Mouse (Mus musculus): ENCODE data around the gene Cry2. TPM values are rescaled to one million over a fixed set of nuclear protein-coding genes. Genes with fewer than 3 reads are reported as not detected.
"Not testable (repeated sequence)": the region's sequence is repeated elsewhere in the genome, so short reads cannot be mapped to it uniquely, and the experiment has no call there.

The Cry2 gene
- total RNA-seq (2021) (10 to 100 TPM; 32.9 to 45.1 TPM), polyA plus RNA-seq (2012; rRNA removed) (27.6 and 53.8 TPM in 2 replicates)
- long read RNA-seq, transcript Cry2-201 (12 exons, 3,976 nt), result major isoform, 12 of 23 reads
- long read RNA-seq, partial matches to known transcripts, result 1 of 23 reads
- long read RNA-seq, other reads (novel, unspliced or antisense), result 9 of 23 reads

DNA sequence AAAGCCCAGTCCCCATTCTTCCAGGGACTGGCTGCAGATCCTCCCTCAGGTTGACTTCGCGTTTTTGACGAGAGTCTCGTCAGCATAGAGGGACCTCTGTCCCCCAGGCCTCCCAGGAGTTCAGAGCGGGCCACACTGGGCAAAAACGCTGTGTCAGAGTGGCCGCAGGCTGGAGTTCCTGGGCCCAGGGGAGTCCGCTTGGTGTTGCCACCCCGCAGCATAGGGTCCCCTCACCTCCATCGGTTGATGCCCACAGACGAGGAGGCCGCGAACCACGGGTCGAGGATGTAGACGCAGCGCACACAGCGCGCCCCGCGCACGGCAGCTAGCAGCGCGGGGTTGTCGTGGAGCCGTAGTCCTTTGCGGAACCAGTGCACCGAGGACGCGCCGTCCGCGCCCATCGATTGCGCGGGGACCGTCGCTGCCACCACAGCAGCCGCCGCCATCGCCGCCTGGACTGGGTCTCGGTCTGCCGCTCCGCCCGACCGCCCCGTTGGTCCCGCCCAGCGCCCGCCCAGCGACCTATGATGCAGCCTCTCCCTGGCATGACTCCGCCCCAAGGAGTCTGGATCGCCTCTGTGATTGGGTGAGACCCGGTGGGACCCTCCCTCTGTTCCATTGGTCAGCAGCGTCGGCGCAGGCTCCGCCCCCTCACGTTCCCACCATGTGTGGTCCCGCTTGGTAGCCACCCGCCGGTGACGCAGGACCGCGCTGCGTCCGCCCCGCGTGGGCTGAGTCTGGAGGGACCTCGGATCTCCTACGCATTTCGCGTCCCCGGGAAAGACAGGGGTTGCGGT lies at the start of gene Cry2:
TSS of gene Cry2 (minus strand) at position 466 of the 797 bp plus-strand sequence.
- DNase-seq, result peak; percentile 99

DNA sequence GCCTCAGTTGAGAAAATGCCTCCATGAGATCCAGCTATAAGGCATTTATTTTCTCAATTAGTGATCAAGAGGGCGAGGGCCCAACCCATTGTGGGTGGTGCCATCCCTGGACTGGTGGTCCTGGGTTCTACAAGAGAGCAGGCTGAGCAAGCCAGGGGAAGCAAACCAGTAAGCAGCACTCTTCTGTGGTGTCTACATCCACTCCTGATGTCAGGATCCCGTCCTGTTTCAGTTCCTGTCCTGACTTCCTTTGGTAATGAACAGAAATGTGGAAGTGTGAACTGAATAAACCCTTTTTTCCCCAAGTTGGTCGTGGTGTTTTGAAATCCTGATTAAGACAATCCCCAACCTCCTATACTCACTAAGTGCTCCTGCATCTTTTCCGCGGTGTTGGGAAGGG lies 49.7 kb upstream of the Cry2 start:
- no peak for DNase-seq

DNA sequence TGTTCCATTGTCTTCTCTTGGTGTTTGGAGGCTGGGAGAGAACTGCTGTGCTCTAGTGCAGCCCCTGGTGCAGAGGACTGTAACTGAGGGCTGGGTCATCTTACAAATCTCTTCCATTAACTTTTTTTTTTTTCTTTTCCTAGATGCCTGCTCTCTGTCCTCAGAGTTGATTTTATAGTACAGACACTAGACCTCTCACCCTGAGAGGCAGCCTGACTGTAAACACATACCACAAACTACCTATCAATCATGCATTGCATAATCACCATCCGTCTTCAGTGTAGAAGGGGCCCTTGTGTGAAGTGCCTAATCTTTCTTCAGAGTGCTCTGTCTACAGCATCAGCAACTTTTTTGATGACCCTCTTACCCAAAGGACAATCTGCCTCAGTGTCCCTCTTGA lies 48.7 kb upstream of the Cry2 start:
- DNase-seq, result no peak

DNA sequence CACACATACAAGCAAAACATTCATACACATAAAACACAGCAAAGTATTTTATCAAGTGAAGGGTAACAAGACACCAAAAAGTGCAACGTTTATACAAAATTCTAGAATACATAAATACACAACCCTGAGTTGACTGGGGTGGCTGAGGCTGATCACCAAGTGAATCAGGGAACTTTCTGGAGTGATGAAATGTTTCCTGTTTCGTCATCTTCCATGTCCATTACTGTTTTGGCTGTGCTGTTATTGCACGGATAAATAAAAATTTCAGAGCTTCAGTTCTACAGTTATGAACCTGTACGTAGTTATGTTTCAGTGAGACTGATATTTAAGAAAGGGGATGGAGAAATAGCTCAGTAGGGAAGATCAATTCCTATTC lies 44.5 kb upstream of the Cry2 start:
- no peak for DNase-seq

DNA sequence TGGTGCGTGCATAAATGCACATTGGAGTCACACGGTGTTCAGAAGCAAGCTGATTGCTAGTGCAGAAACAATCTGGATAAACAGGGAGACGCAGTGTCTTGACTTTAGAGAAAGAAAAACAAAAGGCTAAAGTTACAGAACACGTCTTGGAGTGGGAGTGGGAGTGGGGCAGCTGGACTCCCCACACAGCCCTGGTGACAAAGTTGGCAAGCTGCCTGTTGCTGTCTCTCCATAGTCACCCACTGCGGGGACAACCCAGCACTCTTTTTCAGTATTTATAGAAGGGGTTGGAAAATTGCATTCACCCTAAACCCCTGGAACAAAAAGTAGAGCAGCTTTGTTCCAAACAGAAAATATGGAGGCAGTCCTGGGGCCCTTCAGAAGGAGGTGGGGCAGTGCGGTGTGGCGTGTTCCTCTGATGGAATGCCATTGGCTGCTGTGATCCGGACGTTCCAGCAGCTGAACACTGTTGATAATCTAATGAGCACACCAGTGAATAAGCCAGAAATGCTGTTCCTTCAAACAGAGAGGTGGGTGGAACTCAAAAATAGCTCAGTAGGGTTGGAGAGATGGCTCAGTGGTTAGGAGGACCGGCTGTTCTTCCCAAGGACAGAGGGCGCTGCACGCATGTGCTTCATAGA lies 43.9 kb upstream of the Cry2 start:
- no peak for DNase-seq

DNA sequence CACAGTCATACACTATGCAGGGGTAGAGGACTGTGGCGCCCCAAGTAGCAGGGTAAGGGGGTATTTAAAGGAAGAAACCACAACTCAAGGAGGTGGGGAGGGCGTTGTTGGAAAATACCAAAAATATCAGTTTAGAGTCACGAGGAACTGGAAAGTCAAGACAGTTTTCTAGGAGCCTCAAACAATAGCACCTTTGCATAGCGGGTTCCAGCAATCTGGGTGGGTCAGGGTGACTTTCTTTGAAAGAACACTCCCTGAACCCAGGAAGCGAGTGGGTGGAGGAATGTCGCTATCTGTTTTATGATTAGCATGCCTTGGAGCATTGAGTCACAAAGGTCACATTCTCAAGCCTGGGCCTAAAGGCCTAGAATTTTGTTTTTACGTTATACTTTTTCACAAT lies 42.7 kb upstream of the Cry2 start:
- not testable (repeated sequence) for DNase-seq

DNA sequence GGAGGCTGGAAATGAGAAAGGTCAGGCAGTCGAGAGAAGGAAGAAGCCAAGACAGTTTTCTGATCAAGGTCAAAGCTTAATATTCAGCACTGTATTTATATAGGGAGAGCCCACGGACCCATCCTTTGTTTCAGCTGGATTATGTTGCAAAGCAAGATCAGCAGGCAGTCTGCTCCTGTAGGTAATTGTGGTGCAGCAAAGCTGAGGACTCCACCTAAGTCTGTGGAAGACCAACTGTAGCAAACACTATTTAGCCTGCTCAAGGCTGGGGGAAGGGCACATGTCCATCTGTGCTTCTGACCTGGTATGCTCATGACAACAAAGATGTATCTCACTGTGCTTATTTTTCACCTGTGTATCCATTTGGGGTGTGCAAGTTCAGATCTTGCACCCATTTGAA lies 41.9 kb upstream of the Cry2 start:
- DNase-seq, result no peak

DNA sequence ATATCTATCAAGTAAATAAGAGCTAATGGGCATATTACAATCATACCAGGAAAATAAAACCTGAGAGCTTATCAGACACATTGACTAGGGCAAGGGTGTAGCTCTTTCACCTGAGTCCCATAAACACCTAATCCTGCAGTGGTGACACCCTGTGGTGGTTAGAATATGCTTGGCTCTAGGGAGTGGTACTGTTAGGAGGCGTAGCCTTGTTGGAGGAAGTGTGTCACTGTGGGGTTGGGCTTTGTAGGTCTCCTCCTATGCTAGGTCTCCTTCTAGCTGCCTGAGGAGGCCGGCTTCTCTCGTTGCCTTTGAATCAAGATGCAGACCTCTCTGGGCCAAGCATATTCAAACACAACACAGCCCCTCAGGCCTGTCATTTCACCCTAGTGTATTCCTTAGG lies 41.1 kb upstream of the Cry2 start:
- no peak for DNase-seq

DNA sequence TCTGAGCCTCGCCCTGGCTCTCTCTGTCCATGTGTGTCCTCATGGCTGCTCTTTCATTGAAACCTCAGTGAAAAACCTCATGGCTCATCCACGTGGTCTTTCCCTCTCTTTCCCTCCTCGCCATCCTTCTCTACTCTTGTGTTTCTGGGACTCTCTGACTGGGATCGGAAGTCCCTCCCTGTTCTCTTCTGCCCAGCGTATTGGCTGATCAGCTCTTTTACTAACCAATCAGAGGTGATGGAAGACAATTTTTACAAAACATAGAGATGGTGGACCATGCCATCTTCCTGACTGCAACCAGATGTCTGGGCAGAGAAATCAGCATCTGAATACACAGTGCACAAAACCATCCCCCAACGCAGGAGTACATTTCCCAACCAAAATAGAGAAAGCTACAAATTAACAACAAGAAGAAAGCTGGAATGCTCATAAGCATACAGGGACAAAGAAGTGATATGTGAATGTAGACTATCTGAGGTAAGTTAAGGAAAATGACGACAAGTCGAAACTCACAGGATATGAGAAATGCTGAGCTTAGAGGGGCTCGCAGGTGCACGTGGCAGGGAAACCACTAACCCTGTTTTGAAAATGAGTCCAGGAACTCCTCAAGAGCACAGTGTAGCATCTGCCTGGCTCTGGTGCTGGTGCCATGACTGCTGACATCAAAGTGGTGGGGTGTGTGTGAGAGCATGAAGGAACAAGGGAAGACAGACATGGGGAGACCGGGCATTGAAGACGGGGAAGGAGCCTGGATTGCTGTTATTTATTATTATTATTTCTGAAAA lies 38.2 kb upstream of the Cry2 start:
- no peak for DNase-seq

DNA sequence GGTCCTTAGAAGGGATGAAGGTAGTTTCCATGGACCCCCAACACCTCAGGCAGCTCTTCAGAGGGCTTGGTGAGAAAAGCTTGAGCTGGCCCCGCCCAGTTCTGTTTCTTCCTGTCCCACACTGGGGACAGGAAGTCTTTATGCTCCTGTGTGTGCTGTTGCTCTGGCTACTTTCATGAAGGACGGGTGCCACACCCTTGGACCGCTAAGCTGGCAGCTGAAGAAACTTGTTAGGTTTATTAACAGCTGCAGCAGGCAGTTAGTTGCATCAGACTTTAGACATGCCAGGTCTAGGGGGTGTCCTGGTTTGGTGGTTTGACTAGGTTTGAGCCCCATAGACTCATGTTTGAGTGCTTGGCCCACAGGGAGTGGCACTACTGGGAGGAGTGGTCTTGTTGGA lies 30.8 kb upstream of the Cry2 start:
- DNase-seq, result no peak

DNA sequence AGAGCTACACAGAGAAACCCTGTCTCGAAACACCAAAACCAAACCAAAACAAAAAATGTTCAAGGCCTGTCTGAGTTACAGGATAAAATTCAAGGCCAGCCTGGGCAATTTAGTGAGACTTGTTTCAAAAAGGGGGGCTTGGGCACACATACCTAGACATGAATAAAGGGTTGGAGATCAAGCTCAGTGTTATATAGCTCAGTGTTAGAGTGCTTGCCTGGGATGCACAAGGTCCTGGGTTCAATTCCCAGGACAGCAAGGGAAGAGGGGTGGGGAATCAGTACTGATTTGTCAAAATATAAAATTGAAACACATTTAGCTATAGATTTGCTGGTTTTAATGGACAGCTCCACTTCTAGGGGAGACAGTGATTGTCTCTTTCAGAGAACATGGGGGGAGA lies 27.4 kb upstream of the Cry2 start:
- no peak for DNase-seq

DNA sequence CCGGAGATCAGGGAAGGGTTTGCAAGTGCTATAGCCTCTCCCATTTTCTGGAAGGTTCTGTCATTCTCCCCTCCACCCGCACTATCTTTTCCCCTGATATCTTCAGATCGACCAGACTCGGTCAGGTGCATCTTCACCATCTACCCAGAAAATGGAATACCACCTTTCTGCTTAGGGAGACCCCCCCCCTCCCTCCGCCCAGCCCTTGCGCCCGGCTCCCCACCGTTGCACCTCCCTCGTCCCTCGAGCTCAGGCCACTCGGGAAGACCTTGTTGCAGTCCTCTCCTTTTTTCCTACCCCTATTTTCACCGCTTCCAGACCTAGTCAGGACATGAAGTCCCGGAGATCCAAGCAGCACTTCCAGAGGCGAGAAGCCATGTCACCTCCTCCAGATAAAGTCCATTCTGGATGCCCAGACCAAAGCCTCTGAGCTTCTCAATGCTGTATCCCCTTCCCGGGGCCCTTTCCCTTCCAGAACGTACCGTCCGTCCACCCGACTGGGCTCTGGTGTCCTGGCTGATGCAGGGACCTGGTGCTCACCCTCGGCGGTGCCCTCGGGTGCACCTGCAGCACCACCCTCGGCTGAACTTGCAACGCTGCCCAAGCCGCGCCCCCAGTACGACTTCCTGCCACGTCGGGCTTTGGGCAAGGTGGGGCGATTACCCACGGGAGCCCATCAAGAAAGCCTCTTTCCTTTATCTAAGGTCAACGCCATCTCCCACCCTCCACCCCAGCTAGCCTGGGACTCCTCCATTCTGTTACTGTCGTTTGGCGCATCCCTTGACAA lies 26.3 kb upstream of the Cry2 start, which contains the start of gene Slc35c1:
TSS of gene Slc35c1 (minus strand) at position 618 of the 787 bp plus-strand sequence.
- DNase-seq, result peak; percentile 57

DNA sequence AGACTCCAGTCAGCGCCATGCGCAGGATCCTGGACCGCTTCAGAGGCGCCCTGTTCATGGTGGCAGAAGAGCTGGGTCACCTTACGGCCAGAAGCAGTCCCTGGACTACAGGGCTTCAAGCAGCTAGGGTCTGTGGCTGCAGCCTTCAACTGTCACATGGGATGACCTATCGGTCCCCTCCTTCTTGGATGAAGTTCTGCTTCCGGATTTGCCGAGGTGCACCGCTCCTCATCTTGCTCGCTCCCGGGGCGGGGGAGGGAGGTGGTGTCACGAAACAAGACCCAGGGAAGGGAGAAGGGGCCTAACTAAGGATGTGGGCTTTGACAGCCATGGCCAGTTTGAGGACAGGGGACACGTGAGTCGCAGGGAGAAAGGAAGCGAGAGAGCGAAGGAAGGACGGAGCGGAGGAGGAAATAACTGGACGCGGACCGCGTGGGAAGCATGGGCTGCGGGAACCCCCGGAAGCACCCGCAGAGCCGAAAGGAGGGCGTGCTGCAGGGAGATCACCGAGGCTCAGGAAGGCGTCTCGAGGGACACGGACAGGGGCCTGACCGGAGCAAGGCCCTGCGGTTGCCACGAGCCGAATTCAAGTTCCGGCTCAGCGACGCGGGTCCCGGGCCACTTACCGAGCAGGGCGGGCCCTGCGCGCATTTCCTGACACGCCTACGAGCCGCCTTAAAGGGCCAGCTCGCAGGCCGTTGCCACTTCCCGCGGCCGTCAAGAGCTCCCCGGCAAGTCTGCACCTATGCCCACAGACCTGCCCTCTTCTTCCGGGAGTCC lies 25.5 kb upstream of the Cry2 start:
- DNase-seq, result peak; percentile 91

DNA sequence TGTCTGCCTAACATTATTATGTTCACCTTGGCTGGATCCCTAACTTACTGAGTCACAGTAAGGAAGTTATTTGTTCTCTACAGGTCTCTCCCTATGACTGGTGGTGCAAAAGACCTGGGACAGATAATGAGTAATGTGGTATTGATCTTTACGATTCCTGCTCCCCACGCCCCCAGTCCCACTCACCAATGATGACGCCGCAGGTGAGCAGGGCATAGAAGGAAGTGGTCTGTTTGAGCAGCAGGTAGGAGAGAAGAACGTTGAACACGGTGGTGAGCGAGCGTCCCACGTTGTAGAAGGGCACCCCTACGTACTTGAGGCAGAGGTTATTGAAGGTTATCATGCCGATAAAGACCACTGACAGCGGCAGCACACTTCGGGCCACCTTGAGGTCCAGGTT lies 24.6 kb upstream of the Cry2 start:
- DNase-seq, result no peak

DNA sequence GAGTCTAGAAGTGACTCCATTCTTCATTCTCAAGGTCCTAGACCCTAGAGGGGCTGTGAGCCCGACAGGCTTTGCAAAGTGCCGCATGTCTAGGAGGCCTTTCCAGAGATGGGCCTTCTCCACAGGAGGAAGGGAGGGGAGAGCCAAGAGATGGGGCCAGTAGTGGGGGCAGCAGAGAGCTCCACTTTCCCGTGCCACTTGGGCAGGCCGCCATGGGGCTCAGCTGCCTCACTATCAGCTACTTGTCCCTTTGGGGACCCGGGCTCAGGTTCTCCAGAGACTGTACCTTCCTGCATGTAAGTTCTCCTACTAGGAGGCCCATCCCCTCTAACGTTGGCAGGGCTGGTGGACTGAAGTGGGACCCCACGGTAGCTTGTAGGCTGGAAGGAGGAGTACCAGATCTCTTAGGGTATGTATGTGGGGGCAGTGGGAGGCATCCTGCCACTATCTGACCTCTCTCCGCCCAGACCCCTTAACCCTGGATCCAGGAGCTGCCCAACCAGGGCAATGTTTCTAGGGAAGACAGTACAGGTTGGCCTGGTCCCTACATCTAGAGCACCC lies 23.2 kb upstream of the Cry2 start:
- no peak for DNase-seq

DNA sequence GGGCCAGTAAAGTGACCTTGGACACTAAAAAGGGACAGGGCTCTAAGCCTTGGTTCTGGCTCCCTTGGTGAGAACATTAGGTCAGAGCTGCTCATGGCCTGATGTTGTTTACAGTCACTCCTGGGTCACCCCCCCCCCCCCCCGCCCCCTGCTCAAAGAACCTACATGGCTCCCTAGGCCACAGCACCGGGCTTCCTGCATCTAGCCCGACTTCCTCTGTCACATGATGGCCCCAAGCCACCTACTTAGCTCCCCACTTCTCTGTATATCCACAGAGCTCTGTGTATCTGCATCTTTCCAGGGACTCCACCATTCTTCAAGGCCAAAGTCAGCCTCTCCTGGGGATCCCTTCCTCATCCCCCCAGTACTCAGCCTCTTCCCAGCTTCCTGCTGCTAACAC lies 21.9 kb upstream of the Cry2 start:
- no peak for DNase-seq

DNA sequence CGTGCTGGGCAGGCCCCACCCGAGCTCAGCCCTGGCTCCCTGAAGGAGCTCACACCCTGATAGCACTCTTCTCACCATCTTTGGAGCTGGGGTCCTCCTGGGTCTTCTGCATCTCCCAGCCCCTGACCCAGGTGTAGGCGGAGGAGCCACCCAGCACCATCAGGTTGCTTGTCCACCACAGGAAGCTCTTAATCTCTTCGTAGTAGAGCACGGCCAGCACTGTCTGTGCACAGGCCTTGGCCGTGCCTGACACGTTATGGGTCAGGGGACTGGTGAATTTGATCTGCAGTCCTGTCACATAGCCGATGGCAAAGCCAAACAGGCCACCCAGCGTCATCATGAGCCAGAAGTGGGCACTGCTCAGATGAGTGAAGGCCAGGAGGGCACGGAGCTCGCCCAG lies 20.3 kb upstream of the Cry2 start:
- no peak for DNase-seq

DNA sequence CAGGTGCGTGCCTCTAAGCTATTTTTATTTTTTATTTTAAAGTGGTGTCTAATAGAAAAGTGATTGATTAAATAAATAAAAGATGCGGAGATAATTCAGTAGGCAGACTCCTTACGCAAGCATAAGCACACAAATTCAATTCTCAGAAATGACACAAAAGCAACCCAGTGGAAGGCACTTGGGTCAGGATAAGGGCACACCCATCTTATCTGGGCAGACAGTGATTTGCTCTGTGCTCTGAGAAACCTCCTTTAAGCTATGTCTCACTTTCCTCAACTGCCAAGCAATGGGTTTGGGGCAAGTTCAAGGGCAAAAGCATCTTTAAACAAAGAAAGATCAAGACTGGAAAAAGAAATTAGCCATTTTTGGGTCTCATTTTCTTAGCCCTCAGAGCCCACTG lies 17.3 kb upstream of the Cry2 start:
- DNase-seq, result no peak

DNA sequence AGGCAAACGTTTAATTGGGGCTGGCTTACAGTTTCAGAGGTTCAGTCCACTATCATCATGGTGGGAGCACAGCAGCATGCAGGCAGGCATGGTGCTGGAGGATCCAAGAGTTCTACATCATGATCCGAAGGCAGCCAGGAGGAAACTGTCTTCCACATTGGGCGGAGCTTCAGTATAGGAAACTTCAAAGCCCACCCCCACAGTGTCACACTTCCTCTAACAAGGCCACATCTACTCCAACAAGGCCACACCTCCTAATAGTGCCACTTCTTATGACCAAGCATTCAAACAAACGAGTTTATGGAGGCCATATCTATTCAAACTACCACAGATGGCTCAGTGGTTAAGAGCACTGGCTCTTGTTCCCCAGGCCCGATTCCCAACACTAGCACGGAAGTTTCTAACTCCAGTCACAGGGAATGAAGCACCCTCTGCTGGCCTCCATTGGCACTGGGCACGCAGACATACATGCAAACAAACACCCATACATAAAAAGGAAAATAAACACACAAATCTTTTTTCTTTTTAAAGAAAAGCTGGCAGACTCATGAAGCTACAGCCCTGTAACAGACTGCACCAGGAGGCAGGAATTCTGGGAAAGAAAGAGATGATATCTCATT lies 13.4 kb upstream of the Cry2 start:
- DNase-seq, result no peak

DNA sequence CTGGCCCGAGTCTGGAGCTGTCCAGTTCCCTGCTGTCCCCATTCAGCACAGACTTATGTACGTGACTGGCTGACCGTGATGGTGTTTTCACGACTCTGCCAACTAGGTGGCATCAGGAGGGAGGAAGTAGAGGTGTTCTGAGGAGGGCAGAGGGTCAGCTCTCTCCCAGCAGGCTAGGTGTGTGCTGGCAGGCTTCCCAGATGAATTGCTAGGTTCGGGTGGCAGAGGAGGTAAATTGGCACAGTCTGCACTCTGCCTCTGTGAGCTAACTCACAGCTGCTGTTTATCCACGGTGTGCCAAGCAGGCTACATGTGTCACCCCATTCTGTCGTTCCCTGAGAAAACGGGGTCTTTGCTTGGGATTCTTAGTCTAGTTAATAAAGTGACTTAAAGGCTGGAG lies 12.8 kb upstream of the Cry2 start:
- no peak for DNase-seq

All from adrenal gland, adult 2 months (tissue).